Mouse (Mus musculus) ES-Bruce4 (cell line): ENCODE data around the gene Ddit4. TPM values are rescaled to one million over a fixed set of nuclear protein-coding genes. Genes with fewer than 3 reads are reported as not detected.

Source experiments
- H3K27ac ChIP-seq: 2 replicates; pipeline ENCODE4 v1.5.1; 2012; ENCODE audit warnings: low read length, inconsistent platforms; ENCODE audit not compliant: insufficient read depth
- H3K27me3 ChIP-seq: 2 replicates; pipeline ENCODE4 v1.6.1; 2012; ENCODE audit warnings: mild to moderate bottlenecking, low read length, inconsistent platforms; ENCODE audit not compliant: control insufficient read depth, poor library complexity, insufficient read depth, severe bottlenecking
- H3K36me3 ChIP-seq: 2 replicates; pipeline ENCODE4 v1.6.1; 2012; ENCODE audit warnings: inconsistent platforms, mild to moderate bottlenecking, low read length, moderate library complexity; ENCODE audit not compliant: control insufficient read depth, poor library complexity, insufficient read depth, severe bottlenecking
- H3K4me1 ChIP-seq: one replicate; pipeline ENCODE4 v1.8.1; 2011; ENCODE audit warnings: low read length; ENCODE audit not compliant: control insufficient read depth, insufficient read depth
- H3K4me3 ChIP-seq: 2 replicates; pipeline ENCODE4 v1.5.1; 2011; ENCODE audit warnings: low read depth, mild to moderate bottlenecking, low read length
- H3K9ac ChIP-seq: 2 replicates; pipeline ENCODE4 v1.6.1; 2012; ENCODE audit warnings: low read depth, mild to moderate bottlenecking, inconsistent platforms; ENCODE audit not compliant: poor library complexity, severe bottlenecking
- H3K9me3 ChIP-seq: replicated peaks from 2 replicates; pipeline ENCODE4 v1.6.1; 2012; ENCODE audit warnings: mild to moderate bottlenecking, low read length, inconsistent platforms; ENCODE audit not compliant: control insufficient read depth, poor library complexity, insufficient read depth, severe bottlenecking
- CTCF ChIP-seq: IDR thresholded peaks from one replicate; pipeline ENCODE4 v1.8.1; 2011; ENCODE audit warnings: low read depth, low read length
- EP300 ChIP-seq: IDR thresholded peaks from 2 replicates; pipeline ENCODE4 v1.6.1; 2011; ENCODE audit warnings: low read depth, low read length; ENCODE audit not compliant: insufficient read depth
- POLR2A ChIP-seq: IDR thresholded peaks from one replicate; pipeline ENCODE4 v1.8.1; 2011; ENCODE audit warnings: low read length; ENCODE audit not compliant: insufficient read depth
- polyA plus RNA-seq: library from polyadenylated mRNA; stranded (reverse); fragments of >200 nt; gene quantifications from 2 replicates; pipeline ENCODE4 v1.2.4, GENCODE M21; 2011; ENCODE audit warnings: low read depth; ENCODE audit not compliant: missing spikeins, insufficient read depth, insufficient read length

Ddit4 gene
- polyA plus RNA-seq, 1 experiment, result 172 TPM

DNA sequence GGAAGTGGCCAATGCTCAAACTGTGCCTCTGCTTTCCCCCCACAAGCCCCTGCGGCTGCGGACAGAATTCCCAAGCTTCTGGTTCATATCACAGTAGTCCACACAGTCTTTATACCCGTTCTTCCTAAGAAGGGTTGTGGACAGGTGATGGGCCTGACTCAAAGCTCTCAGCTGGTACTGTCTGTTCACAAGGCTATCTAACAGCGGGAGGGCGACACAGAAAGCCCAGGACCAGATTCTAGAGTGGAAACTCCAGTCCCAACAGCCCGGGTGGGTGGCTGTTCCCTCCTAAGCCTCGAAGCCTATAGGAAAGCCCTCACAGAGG is 31.2 kb downstream of the Ddit4 start:
- H3K27ac ChIP-seq, result no peak overlapping the region
- H3K9ac ChIP-seq, result 0 out of 2 replicates have a peak overlapping the region, but pooled peaks have one; percentile 0
- H3K27me3 ChIP-seq, result no peaks in the 10 kb centered on the region
- H3K4me1 ChIP-seq, result peaks cover 6% of the 10 kb centered on the region
- H3K36me3 ChIP-seq, result no peaks in the 10 kb centered on the region
- H3K4me3 ChIP-seq, result no peak overlapping the region
- TF ChIP-seq POLR2A (no peak), CTCF (no peak), EP300 (no peak)
- no peaks in the 10 kb centered on the region for H3K9me3 ChIP-seq

DNA sequence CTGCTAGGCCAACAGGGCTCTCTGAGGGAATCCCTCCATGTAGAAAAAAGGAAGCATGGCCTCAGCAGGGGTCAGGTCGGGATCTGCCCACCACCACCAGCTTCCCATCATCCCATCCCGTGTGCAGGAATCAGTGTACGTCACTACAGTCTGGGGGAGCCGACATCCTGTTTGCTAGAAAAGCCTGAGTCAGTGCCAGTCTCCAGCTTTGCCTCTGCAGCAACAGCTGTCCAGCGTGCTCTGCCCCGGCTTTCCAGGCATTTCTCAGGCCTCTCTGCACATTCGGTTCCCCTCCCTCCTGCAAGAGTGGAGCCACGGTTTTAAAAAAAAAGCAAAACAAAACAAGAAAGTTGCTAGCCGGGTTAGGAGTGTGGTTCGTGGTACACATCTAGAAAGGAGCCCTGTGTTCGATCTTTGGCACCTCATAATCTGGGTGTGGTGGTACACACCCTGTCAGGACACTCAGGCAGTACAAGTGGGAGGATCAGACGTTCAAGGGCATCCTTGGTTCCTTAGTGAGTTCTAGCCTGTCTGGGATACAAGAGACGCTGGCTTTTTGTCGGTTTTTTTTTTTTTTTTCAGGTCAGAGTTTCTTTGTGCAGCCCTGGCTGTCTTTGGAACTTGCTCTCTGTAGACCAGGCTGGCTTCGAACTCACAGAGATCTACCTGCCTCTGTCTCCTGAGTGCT is 32.0 kb downstream of the Ddit4 start:
- Histone ChIP-seq H3K4me3 (no peak overlapping the region), H3K27me3 (no peaks in the 10 kb centered on the region), H3K36me3 (no peaks in the 10 kb centered on the region), H3K4me1 (peaks cover 12% of the 10 kb centered on the region), H3K27ac (peak overlapping the region; percentile 44), H3K9me3 (no peaks in the 10 kb centered on the region), H3K9ac (no peak overlapping the region)
- no peak for TF ChIP-seq POLR2A
- TF ChIP-seq EP300, result no peak
- TF ChIP-seq CTCF, result no peak

DNA sequence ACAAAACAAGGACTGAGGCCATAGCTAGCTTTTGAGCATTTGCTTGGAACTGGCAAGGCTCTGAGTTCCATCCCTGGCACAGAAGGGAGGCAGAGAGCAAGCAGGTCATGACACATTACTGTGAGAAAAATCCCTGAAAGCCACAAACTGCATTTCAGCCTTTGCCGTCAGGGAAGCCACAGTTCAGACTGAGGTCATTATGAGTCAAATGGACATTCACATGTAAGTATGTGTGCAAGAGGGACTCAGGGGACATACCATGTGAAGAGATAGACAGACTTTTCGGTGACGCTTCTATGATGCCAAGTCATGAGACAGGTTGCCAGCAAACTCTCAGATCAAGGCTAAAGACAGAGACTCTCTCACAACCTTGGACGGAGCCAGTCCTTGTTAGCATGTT is 33.5 kb downstream of the Ddit4 start:
- Histone ChIP-seq H3K4me1 (peaks cover 8% of the 10 kb centered on the region), H3K4me3 (no peak overlapping the region), H3K27me3 (no peaks in the 10 kb centered on the region), H3K9me3 (no peaks in the 10 kb centered on the region), H3K9ac (no peak overlapping the region), H3K27ac (no peak overlapping the region), H3K36me3 (no peaks in the 10 kb centered on the region)
- TF ChIP-seq CTCF, result no peak
- TF ChIP-seq EP300, result no peak
- TF ChIP-seq POLR2A, result no peak

DNA sequence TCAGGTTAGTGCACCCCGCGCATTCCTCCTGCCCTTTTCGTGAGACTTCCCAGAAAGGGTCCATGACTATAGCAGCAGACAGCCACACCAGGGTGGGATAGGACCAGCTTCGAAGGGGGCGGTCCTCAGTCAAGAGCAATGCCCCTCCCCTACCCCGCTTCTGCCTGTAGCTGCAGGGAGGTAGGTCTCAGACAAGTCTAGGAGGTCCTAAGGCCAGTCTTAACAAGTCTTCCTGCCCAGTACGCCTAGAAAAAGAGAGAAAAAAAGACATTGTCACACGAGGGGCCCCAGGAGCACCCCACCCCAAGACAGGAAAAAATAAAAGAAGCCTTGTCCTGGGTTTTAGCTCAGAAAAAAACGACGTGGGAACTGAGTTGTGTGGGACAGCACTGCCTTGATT is 35.0 kb downstream of the Ddit4 start:
- Histone ChIP-seq H3K27me3 (no peaks in the 10 kb centered on the region), H3K4me3 (peak overlapping the region; percentile 7; the same call in 1 of the 2 replicates), H3K9me3 (no peaks in the 10 kb centered on the region), H3K36me3 (no peaks in the 10 kb centered on the region), H3K27ac (peak overlapping the region; percentile 73; the same call in 1 of the 2 replicates), H3K9ac (peak overlapping the region; percentile 56; the same call in 1 of the 2 replicates), H3K4me1 (peaks cover 12% of the 10 kb centered on the region)
- TF ChIP-seq CTCF (no peak), EP300 (peak; percentile 56; the same call in 1 of the 2 replicates), POLR2A (peak; percentile 65)

DNA sequence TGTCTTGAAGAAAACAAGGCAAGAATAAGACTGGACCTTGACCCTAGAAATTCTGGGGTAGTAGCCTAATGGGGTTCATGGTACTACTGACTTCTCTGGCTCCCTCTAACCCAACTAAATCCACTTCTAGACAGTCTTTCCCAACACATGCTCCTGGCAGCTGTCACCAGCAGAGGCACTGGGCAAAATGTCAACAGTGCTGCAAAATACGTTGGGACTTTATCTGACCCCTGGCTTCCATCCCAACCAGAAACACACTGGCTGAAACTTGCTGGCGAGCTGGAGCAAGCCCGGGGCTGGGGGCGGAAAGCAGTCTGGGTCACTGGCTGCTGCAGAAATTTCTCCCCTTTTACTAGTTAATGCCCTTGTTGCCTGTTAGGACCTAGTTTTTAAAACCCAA is 35.5 kb downstream of the Ddit4 start:
- Histone ChIP-seq H3K4me1 (peaks cover 12% of the 10 kb centered on the region), H3K9me3 (no peaks in the 10 kb centered on the region), H3K27me3 (no peaks in the 10 kb centered on the region), H3K36me3 (no peaks in the 10 kb centered on the region), H3K9ac (peak overlapping the region; percentile 56; the same call in 1 of the 2 replicates), H3K27ac (peak overlapping the region; percentile 27), H3K4me3 (no peak overlapping the region)
- TF ChIP-seq CTCF, result no peak
- TF ChIP-seq POLR2A, result no peak
- TF ChIP-seq EP300, result no peak

DNA sequence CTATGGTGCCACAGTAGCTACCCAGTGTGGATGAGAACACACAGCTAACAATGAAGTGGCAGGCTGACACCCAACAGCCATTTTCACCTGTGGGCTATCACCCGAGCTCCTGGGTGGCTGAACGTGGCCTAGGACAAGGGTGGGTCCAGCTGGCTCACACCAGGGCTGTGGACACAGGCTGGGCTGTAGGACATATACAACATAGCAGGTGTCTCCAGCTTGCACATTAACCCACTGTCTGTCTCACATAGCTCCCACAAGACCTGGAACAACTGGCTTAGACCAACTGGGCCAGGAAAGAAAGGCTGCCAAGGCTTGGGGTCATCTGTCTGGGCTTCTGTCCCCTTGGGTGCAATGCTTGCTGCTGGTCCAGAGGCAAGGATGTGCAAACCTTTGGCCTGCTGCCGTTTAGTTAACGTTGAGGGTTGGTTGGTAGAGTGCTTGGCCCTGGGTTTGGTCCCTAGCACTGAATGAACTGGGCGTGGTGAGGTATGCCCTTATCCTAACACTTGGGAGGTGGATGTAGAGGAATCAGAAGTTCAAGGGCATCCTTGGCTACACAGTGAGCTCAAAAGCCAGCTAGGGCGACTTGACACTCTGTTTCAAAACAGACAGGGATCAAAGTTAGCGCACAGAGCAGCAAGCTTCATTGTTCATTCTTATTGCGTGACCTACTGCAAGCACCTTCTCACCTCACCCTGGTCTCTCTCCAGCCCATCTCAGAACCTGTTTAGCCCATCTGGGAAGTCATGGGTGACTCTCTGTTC is 36.3 kb downstream of the Ddit4 start:
- 0 out of 2 replicates have a peak overlapping the region, but pooled peaks have one; percentile 16 for H3K27ac ChIP-seq
- TF ChIP-seq EP300 (no peak), POLR2A (no peak), CTCF (no peak)
- no peak overlapping the region for H3K9ac ChIP-seq
- H3K9me3 ChIP-seq, result no peaks in the 10 kb centered on the region
- H3K27me3 ChIP-seq, result no peaks in the 10 kb centered on the region
- no peak overlapping the region for H3K4me3 ChIP-seq
- no peaks in the 10 kb centered on the region for H3K36me3 ChIP-seq
- peaks cover 12% of the 10 kb centered on the region for H3K4me1 ChIP-seq
